Mouse (Mus musculus) spleen, adult 12 weeks (tissue): ENCODE data around the gene Sfi1.
"Not testable (repeated sequence)": the region's sequence is repeated elsewhere in the genome, so short reads cannot be mapped to it uniquely, and the experiment has no call there.

ENCODE experiments used
- DNase-seq: peaks from one replicate; pipeline ENCODE4 v3.0.0; 2022; ENCODE audit warnings: low spot score

Sfi1 gene

GRCm38 (mm10) chr11:3193363-3193762 is at the start of gene Sfi1:
Gene Sfi1, minus strand, starts transcription at chr11:3193463.
- DNase-seq, result no peak

GRCm38 (mm10) chr11:3242395-3242794 is 49.1 kb upstream of the Sfi1 start:
- DNase-seq, result no peak

- DNase-seq, result no peak
Observed at GRCm38 (mm10) chr11:3235277-3235676, 42.0 kb upstream of the Sfi1 start.

- no peak for DNase-seq
Observed at GRCm38 (mm10) chr11:3233704-3234103, 40.4 kb upstream of the Sfi1 start.

- no peak for DNase-seq
Observed at GRCm38 (mm10) chr11:3232248-3232647, 39.0 kb upstream of the Sfi1 start.

GRCm38 (mm10) chr11:3227113-3227512 is 33.9 kb upstream of the Sfi1 start:
- DNase-seq, result no peak

GRCm38 (mm10) chr11:3223105-3223504 is 29.8 kb upstream of the Sfi1 start:
- DNase-seq, result no peak

GRCm38 (mm10) chr11:3212526-3212925 is 19.3 kb upstream of the Sfi1 start:
- DNase-seq, result no peak

GRCm38 (mm10) chr11:3206783-3207182 is 13.5 kb upstream of the Sfi1 start:
- DNase-seq, result no peak

- DNase-seq, result no peak
Observed at GRCm38 (mm10) chr11:3205207-3205606, 11.9 kb upstream of the Sfi1 start.

GRCm38 (mm10) chr11:3203771-3204170 is 10.5 kb upstream of the Sfi1 start:
- DNase-seq, result no peak

- peak; percentile 58 for DNase-seq
Observed at GRCm38 (mm10) chr11:3202781-3203441, 9.6 kb upstream of the Sfi1 start.

- DNase-seq, result peak; percentile 90
Observed at GRCm38 (mm10) chr11:3202231-3202701, 9.0 kb upstream of the Sfi1 start, which contains the start of gene Eif4enif1. Gene Eif4enif1, plus strand, starts transcription at chr11:3202392.

- DNase-seq, result no peak
Observed at GRCm38 (mm10) chr11:3201326-3202230, 8.3 kb upstream of the Sfi1 start.

- not testable (repeated sequence) for DNase-seq
Observed at GRCm38 (mm10) chr11:3200636-3201035, 7.4 kb upstream of the Sfi1 start.

GRCm38 (mm10) chr11:3182707-3183106 is 10.6 kb downstream of the Sfi1 start:
- DNase-seq, result not testable (repeated sequence)

- not testable (repeated sequence) for DNase-seq
Observed at GRCm38 (mm10) chr11:3181971-3182370, 11.3 kb downstream of the Sfi1 start.

- DNase-seq, result peak; percentile 46
Observed at GRCm38 (mm10) chr11:3181250-3181649, 12.0 kb downstream of the Sfi1 start.

GRCm38 (mm10) chr11:3180510-3181160 is 12.6 kb downstream of the Sfi1 start:
- DNase-seq, result not testable (repeated sequence)

- DNase-seq, result not testable (repeated sequence)
Observed at GRCm38 (mm10) chr11:3179726-3180092, 13.6 kb downstream of the Sfi1 start.

- DNase-seq, result not testable (repeated sequence)
Observed at GRCm38 (mm10) chr11:3178968-3179725, 14.1 kb downstream of the Sfi1 start.
